Mouse (Mus musculus): ENCODE measurements around the gene Dennd2a.

The Dennd2a gene

GRCm38 (mm10) chr6:39503476-39503875 is 54.2 kb downstream of the Dennd2a start:
- no peak for DNase-seq

DNA sequence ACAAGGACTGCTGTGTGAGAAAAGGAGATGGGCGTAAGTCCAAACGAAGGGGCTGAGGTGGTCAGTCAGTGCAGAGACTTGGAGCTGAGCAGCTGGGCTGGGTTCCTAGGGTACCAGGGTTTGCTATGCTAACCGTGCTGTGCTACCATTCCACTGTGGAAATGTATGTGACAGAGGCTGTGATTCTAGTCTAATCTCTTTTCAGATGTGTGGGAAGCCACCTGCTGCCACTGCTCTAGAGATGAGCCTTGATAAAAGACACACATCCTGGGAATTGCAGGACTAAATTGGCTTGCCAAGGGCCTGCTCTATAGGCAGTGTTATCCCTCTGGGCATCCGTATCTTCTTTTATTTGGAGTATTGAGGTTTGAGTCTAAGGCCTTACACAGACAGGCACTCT is 60.5 kb downstream of the Dennd2a start:
- DNase-seq: no peak

- DNase-seq: no peak
Observed at GRCm38 (mm10) chr6:39493129-39493714, 64.4 kb downstream of the Dennd2a start.

DNA sequence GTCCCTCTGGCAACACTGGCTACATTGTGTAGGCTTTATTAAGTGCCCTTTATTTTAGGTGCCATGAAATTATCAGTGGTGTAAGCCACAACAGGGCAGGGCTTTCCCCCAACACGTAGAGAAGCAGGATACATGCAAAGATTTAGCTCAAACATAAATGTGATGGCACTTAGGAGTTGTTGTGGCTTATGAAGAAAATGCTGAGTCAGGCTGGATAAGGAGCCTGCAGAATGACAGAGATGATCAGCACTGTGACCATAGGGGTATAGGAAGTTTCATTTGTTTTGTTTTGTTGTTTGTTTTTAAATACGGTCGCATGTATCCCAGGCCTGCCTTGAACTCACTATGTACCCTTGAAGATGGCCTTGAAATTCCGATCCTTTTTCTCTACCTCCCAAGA is 65.5 kb downstream of the Dennd2a start:
- DNase-seq: no peak

DNA sequence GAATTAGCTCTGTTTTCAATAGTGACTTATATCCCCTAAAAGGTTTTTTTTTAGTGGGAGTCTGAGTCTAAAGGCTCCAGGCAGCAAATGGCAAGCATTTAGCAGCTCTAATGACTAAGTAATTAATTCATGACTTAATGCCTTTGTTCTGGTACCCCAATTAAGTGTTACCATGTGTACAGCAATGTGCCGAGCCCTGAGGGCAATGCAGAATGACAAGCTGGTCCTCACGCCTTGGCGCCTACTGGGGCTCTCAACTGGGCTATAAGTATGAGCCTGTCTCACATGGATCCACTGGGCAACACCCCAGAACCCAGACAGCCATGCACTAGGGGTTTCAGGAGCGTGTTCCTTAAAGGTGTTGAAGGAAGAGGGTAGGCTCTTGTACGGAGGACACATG is 66.5 kb downstream of the Dennd2a start:
- no peak for DNase-seq

GRCm38 (mm10) chr6:39488292-39488691 is 69.4 kb downstream of the Dennd2a start:
- no peak for DNase-seq

- DNase-seq: no peak
Observed at GRCm38 (mm10) chr6:39483656-39484055, 74.0 kb downstream of the Dennd2a start.

- DNase-seq: no peak
Observed at GRCm38 (mm10) chr6:39478509-39479150, 79.0 kb downstream of the Dennd2a start.

- DNase-seq: no peak
Observed at GRCm38 (mm10) chr6:39476617-39477016, 81.0 kb downstream of the Dennd2a start.

DNA sequence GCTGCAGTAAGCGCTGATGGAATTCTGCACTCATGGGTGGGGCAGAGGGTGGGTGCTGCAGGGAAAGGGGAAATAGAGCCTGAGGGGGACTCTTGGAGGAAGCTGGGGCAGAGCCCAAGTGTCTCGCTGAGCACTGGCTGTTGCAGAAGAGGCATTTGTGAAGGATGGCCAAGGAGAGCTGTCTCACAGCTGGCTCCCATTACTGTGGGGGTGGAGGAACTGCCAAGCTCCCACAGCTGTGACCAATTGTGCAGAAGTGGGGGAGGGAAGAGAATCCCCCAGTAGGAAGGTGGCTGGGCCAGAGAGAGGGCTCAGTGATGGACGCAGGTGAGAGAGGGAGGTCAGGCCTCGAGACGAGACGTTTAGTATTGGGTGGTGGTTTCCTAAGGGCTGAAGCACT is 83.2 kb downstream of the Dennd2a start:
- DNase-seq: no peak

DNA sequence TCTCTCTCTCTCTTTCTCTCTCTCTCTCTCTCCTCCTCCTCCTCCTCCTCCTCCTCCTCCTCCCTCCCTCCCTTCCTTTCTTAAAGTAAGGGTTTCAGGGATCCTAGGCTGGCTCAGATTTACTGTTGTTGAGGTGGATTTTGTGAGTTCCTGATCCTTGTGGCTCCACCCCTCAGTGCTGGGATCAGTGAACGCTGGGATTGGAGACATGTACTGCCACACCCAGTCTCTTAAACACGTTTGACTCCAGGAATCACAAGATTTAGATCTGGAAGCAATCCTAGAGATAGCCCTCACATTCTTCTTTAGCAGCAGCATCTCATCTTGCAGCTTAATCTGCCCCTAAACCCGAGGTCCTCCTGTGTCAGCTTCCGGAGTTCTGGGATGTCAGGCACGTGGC is 84.8 kb downstream of the Dennd2a start:
- DNase-seq: no peak

- DNase-seq: no peak
Observed at GRCm38 (mm10) chr6:39472271-39472670, 85.4 kb downstream of the Dennd2a start.

DNA sequence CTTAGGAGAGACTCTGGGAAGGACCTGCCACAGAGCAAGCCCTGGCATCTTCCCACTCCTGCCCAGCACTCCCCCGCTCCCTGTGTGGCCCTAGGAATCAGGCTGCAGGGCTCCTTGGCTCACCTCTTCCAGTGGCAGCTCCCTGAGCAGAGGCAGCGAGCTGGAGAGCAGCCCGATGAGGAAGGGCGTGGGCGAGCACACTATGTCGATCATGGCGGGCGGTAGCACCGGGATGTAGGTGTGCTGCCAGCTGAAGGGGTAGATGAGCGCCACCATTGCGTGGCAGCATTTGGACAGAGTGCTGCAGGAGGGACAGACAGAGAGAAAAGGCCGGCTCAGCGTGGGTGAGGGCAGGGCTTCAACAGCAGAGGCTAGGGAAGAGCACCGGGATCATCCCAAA is 87.6 kb downstream of the Dennd2a start:
- no peak for DNase-seq

DNA sequence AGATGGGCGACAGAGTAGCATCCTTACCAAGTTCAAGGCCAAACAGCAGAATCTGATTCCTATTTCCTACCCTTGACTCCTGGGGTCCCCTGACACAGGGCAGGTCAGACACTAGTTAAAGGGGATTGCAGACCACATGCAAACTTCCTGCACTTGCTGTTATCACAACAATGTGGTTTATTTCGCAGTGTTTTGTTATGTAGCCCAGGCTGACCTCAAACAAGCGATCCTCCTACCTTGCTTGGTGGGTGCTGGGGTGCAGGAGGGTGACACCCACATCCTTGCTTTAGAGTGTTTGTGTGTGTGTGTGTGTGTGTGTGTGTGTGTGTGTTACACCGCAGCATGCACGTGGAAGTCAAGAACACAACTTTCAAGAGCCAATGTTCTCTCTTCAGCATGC is 88.2 kb downstream of the Dennd2a start:
- no peak for DNase-seq

DNA sequence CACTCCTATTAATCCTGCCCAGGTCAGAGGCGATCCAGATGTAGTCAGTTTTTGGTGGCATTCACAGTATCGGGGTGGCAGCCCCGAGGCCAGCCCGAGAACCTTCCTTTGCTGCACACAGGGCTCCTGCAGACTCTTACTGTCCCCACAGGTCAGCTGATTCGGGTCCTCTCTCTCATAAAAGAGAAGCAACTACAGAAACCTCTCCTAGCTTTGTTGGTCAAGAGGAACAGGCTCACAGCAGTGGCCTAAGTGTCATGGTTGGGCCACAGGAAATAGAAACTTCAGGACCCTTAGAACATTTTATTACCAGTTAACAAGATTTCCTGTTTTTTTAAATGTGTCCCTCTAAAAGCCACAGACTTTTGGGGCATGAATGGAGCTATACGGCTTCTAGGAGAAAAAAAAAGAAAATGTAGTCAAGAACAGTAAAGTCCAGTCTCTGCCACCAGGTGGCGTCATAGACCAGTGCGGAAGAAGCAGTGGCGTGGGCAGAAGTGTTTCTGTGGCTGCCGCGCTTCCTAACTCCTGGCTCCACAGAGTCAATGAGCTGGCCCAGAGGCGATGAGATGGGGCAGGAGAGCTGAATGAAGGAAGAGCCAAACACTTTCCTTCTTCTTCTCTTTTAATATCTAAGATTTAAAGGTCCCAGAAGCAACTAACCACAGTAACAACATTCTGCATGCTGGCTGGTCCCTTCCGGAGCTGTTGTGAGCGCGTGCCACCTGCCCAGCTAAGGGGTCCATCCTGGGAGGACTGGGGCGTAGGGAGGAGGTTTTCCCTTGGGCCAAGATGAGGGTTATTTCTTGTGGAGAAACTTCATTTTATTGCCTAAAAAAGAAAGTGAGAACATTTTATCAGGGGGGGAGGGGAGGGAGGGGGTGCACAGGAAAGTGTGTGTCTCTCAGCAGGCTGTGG is 94.8 kb downstream of the Dennd2a start:
- peak; percentile 86 for DNase-seq

GRCm38 (mm10) chr6:39460040-39460439 is 97.6 kb downstream of the Dennd2a start:
- DNase-seq: peak; percentile 56 to 61

DNA sequence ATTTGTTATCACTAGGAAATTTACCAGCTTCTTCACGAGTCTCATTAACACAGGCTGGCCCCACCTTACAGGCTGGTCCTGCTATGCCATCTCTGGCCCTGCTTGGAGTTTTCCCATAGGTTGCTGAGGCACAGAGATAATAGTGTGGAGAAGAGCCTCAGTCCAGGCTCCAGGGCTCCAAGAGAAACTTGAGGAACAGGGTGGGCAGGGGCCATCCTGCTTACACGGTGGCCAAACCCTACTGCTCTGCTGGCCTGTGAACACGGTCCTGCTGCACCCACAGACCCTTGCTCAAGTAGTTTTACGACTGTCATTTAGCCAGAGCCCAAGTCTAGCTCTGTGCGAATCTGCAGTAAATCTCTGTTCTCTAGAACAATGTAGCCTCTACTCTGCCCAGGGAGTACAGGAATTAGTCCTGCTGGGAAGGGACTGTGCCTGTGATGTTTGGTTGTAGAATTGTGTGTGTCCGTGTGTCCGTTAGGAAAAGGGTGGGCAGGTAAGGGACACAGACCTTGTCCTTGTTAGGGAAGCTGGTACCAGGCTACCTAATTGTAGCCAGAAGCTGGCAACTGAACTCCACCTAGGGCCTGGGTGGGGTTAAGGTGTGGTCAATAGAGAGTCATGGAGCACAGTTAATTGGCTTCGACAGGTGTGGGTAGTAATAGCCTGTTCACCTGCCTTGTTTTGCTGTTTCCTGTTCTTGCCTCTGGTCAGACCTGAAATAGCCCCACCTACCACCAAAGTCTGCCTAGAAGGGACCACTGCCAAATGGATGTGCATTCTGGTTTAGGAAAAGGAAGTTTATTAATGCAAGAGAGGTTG is 102.1 kb downstream of the Dennd2a start:
- DNase-seq: no peak

DNA sequence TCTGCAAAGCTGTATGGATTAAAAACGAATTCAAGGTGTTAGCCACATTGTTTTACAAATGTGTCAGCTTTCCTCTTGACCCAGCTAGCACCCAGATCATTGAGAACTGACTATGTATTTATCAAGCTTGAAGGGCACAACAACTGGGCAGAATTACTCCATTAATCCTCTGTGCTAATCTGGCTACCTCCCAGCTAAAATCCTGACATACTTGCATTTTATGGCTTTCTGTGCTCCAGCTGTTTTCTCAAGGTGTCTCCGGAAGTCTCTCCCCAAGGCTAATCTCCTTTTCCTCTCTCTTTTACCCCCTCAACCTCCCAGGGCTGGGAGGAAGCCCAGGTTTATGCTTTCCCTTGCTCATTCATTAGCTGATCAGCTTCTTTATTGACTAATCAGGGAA is 103.1 kb downstream of the Dennd2a start:
- DNase-seq: no peak

DNA sequence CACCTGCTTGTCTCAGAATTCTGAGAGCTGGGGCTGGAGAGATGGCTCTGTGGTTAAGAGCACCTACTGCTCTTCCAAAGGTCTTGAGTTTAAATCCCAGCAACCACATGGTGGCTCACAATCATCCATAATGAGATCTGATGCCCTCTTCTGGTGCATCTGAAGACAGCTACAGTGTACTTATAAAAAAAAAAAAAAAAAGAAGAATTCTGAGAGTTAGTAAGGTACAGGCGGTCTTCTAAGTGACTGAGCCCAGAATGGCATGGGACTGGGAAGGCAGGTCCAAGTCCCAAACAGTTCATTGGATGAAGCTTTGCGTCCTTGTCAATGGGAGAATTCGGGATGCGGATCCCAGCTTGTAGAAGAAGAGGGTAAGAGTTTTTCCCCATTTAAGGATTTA is 104.1 kb downstream of the Dennd2a start:
- no peak for DNase-seq

GRCm38 (mm10) chr6:39451033-39451432 is 106.6 kb downstream of the Dennd2a start:
- DNase-seq: peak; percentile 15 to 19

- DNase-seq: no peak
Observed at GRCm38 (mm10) chr6:39450580-39450979, 107.1 kb downstream of the Dennd2a start.

- no peak for DNase-seq
Observed at GRCm38 (mm10) chr6:39447429-39448185, 110.1 kb downstream of the Dennd2a start.

Data from B cell, adult 2 months (primary cell).